Mouse (Mus musculus) embryonic facial prominence, embryonic 14.5 days (tissue): ENCODE data around the gene Col6a4. TPM values are rescaled to one million over a fixed set of nuclear protein-coding genes. Genes with fewer than 3 reads are reported as not detected.
A peak's percentile ranks its signal among the peaks of the same experiment; 100 is the strongest.

Experiments used
- ATAC-seq: fragments of 200-750 bp; cut with Nextera tagmentation; 2 replicates; pipeline ENCODE4 v1.8.0; 2017; ENCODE audit warnings: low read depth, moderate number of reproducible peaks, moderate TSS enrichment
- DNase-seq: peaks from one replicate; pipeline ENCODE4 v3.0.0-alpha.2; 2015; ENCODE audit warnings: low spot score
- H3K27ac ChIP-seq: fragments of 300-500 bp; sonication (generic); replicated peaks from 2 replicates; pipeline ENCODE4 v1.5.1; 2014; ENCODE audit warnings: low read depth, mild to moderate bottlenecking, low read length, moderate library complexity
- H3K27me3 ChIP-seq: fragments of 300-500 bp; sonication (generic); replicated peaks from 2 replicates; pipeline ENCODE4 v1.6.1; 2014; ENCODE audit warnings: low read length; ENCODE audit not compliant: control insufficient read depth, insufficient read depth
- H3K36me3 ChIP-seq: fragments of 300-500 bp; sonication (generic); 2 replicates; pipeline ENCODE4 v1.6.1; 2014; ENCODE audit warnings: low read length, mixed read lengths; ENCODE audit not compliant: control insufficient read depth, insufficient read depth
- H3K4me1 ChIP-seq: fragments of 300-500 bp; sonication (generic); 2 replicates; pipeline ENCODE4 v1.6.1; 2014; ENCODE audit warnings: antibody characterized with exemption, low read length; ENCODE audit not compliant: control insufficient read depth, insufficient read depth
- H3K4me2 ChIP-seq: fragments of 300-500 bp; sonication (generic); 2 replicates; pipeline ENCODE4 v1.6.1; 2014; ENCODE audit warnings: low read depth, mild to moderate bottlenecking, low read length, moderate library complexity, mixed read lengths
- H3K4me3 ChIP-seq: fragments of 300-500 bp; sonication (generic); 2 replicates; pipeline ENCODE4 v1.5.1; 2014; ENCODE audit warnings: low read depth, mild to moderate bottlenecking, low read length
- H3K9ac ChIP-seq: fragments of 300-500 bp; sonication (generic); 2 replicates; pipeline ENCODE4 v1.6.1; 2014; ENCODE audit warnings: low read depth, mild to moderate bottlenecking, low read length, moderate library complexity, mixed read lengths
- H3K9me3 ChIP-seq: fragments of 300-500 bp; sonication (generic); 2 replicates; pipeline ENCODE4 v1.6.1; 2016; ENCODE audit warnings: low read length; ENCODE audit not compliant: control insufficient read depth
- WGBS: fragments of 180-500 bp; shearing (Covaris S2); extraction: QIAGEN DNeasy Blood & Tissue Kit; methylation state at CpG from one replicate; pipeline ENCODE4 v1.1.7; 2014; 5-methylcytosine and 5-hydroxymethylcytosine counted together
- polyA plus RNA-seq: library from polyadenylated mRNA; unstranded; fragments of >200 nt; fragmentation: Nextera tagmentation; extraction: Ambion mirVana; gene quantifications from 2 replicates; pipeline ENCODE4 v1.2.1, GENCODE M21; 2014

Gene Col6a4
- polyA plus RNA-seq, 1 experiment from 2014 or later = 0.24 TPM

DNA sequence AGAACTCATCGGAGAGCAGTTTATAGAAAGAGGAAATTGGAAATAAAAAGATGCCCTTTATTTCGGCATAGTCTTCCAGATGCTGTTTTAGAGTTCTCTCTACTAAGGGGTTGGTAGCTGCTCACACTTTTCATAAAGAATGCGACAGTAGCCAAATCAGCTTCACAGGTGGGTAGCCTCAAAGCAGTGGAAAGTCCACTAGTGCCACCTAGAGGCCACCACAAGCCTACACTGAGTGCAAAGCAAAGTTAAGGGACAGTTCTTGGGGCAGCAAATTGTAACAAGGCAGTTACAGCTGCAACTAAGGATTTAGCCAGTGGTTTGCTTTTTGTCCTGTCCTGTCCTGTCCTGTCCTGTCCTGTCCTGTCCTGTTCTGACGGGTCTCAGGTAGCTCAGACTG lies 27.0 kb upstream of the Col6a4 start:
- Histone ChIP-seq H3K36me3 (no peaks in the 10 kb centered on the region), H3K9ac (no peak overlapping the region), H3K4me3 (no peak overlapping the region), H3K9me3 (no peaks in the 10 kb centered on the region), H3K27ac (no peak overlapping the region), H3K27me3 (no peaks in the 10 kb centered on the region), H3K4me2 (no peak overlapping the region), H3K4me1 (0 out of 2 replicates have a peak, but pooled peaks cover 4% of the 10 kb centered on the region)
- 47% methylated on average over 4 of the region's 4 CpGs for WGBS
- ATAC-seq = no peak
- peak; percentile 37 for DNase-seq

GRCm38 (mm10) chr9:106119075-106119474 lies 22.5 kb upstream of the Col6a4 start:
- H3K4me2 ChIP-seq = no peak overlapping the region
- H3K27ac ChIP-seq = no peak overlapping the region
- no peaks in the 10 kb centered on the region for H3K36me3 ChIP-seq
- WGBS = 78% methylated on average over 9 of the region's 9 CpGs
- ATAC-seq = no peak
- H3K4me3 ChIP-seq = no peak overlapping the region
- H3K4me1 ChIP-seq = peaks cover 3% of the 10 kb centered on the region; the same call in 1 of the 2 replicates
- H3K27me3 ChIP-seq = no peaks in the 10 kb centered on the region
- DNase-seq = no peak
- H3K9me3 ChIP-seq = no peaks in the 10 kb centered on the region
- H3K9ac ChIP-seq = no peak overlapping the region

DNA sequence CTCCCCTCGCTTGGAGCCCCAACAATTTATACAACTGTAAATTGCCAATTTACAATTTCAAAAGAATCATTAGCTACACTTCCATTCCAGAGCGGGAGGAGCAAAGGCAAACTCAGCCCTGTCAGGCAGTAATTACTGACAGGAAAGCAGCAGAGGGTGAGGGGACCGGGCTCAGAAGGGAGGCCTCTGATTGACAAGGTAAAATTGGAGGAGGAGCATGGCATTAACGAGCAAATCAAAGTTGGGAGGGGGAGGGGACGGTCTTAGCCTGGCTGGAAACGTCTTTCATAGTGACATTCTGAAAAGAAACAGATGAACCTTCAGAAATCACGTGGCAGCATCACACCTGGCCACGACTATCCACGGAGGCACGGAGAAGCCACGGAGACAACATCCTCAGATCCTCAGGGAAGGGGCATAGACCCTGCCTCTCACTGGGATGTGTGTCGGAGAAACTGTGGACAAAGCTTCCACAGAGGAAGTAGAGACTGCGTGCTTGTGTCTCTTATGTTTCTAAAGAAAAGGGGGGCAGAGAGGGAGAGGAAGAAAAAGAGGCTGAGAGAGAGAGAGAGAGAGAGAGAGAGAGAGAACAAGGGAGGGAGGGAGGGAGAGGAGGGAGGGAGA lies 19.3 kb upstream of the Col6a4 start:
- 22% methylated on average over 13 of the region's 13 CpGs for WGBS
- no peaks in the 10 kb centered on the region for H3K36me3 ChIP-seq
- H3K4me3 ChIP-seq = no peak overlapping the region
- no peak overlapping the region for H3K27ac ChIP-seq
- DNase-seq (peak; percentile 14), ATAC-seq (no peak)
- peaks cover 3% of the 10 kb centered on the region; the same call in 1 of the 2 replicates for H3K4me1 ChIP-seq
- no peaks in the 10 kb centered on the region for H3K27me3 ChIP-seq
- H3K9ac ChIP-seq = no peak overlapping the region; the same call in 1 of the 2 replicates
- peak overlapping the region; percentile 21 for H3K4me2 ChIP-seq
- H3K9me3 ChIP-seq = no peaks in the 10 kb centered on the region

DNA sequence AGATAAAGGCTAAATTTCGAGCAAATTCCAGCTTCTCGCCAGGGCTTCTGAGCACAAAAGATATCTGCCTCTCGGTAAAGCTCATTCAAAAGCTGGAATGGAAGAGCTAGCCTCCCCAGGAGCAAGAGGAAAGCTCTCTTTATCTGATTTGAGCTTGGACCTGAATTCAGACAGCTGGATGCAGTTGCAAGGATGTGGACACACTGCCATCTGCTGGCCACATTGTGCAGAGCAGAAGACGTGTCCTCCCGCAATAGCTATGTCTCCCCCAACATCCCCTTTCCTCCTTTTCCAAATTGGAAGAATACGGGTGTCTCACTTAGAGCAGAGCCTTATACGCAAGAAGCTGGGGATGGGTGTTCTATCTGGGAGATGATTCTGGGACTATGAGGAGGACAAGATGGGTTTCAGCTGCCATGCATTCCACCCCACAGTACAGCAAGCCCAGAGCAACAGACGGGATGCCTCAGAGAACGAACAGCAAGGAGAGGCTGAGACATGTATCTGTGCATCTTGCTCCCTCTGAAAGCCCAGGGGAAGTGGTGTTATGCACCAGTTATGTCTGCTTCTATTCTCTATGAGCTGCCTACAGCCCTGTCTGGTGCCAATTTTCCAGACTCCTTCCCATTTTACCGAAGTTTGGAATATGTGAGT lies 16.3 kb upstream of the Col6a4 start:
- Histone ChIP-seq H3K4me3 (no peak overlapping the region), H3K27me3 (no peaks in the 10 kb centered on the region), H3K36me3 (no peaks in the 10 kb centered on the region), H3K27ac (no peak overlapping the region), H3K9ac (no peak overlapping the region), H3K9me3 (no peaks in the 10 kb centered on the region), H3K4me2 (no peak overlapping the region), H3K4me1 (peaks cover 3% of the 10 kb centered on the region; the same call in 1 of the 2 replicates)
- WGBS = 29% methylated on average over 10 of the region's 10 CpGs
- ATAC-seq (no peak), DNase-seq (peak; percentile 72)

DNA sequence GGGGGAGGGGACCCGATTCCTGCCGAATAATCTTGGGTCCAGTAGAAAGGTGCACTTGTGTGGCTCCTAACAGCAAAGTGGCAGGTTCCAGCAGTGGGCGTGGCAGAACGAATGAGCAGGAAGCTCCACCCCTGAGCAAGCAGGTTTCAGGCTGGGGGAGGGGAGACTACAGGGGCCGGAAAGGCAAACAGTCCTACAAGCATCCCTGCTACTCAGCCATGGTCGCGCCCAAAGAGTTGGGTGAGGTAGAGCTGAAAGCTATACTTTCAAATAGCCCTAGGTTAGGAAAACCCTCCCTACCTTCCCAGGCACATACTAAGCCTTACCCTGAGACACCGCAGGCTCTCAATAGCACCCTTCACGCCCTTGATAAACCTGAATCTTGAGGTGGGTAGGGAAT lies 9.7 kb upstream of the Col6a4 start:
- H3K27me3 ChIP-seq = no peaks in the 10 kb centered on the region
- H3K27ac ChIP-seq = no peak overlapping the region
- WGBS = 83% methylated on average over 9 of the region's 9 CpGs
- H3K9ac ChIP-seq = no peak overlapping the region
- no peaks in the 10 kb centered on the region for H3K4me1 ChIP-seq
- H3K4me2 ChIP-seq = no peak overlapping the region
- DNase-seq = no peak
- H3K4me3 ChIP-seq = no peak overlapping the region
- no peak for ATAC-seq
- H3K36me3 ChIP-seq = no peaks in the 10 kb centered on the region
- H3K9me3 ChIP-seq = no peaks in the 10 kb centered on the region

DNA sequence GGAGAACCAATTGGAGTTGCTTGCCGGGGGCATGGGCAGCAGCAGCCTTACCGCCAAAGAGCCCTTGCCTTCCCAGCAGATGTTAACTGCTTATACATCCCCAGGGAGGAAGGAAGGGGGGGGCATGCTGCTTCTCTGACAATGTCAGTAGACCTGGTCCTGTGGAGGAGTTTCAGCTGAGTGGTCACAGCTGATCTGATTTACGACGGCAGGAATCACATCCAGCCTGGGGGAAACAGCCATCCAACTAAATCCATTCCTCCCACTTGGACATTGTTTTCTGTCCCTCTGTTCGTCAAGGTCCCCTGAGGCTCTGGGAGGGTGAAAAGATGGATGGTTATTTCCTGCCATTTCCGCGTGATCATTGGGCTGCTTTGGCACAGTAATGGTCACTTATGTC lies 7.8 kb upstream of the Col6a4 start:
- Histone ChIP-seq H3K9me3 (no peaks in the 10 kb centered on the region), H3K4me2 (no peak overlapping the region), H3K9ac (no peak overlapping the region), H3K36me3 (no peaks in the 10 kb centered on the region), H3K27me3 (no peaks in the 10 kb centered on the region), H3K27ac (no peak overlapping the region), H3K4me3 (no peak overlapping the region), H3K4me1 (no peaks in the 10 kb centered on the region)
- ATAC-seq (no peak), DNase-seq (no peak)
- 72% methylated on average over 7 of the region's 7 CpGs for WGBS

GRCm38 (mm10) chr9:106101166-106101565 lies 4.6 kb upstream of the Col6a4 start:
- Histone ChIP-seq H3K4me2 (no peak overlapping the region), H3K27me3 (no peaks in the 10 kb centered on the region), H3K9me3 (no peaks in the 10 kb centered on the region), H3K27ac (no peak overlapping the region), H3K4me3 (no peak overlapping the region), H3K4me1 (no peaks in the 10 kb centered on the region), H3K36me3 (no peaks in the 10 kb centered on the region), H3K9ac (no peak overlapping the region)
- 69% methylated on average over 5 of the region's 5 CpGs for WGBS
- no peak for ATAC-seq
- no peak for DNase-seq

DNA sequence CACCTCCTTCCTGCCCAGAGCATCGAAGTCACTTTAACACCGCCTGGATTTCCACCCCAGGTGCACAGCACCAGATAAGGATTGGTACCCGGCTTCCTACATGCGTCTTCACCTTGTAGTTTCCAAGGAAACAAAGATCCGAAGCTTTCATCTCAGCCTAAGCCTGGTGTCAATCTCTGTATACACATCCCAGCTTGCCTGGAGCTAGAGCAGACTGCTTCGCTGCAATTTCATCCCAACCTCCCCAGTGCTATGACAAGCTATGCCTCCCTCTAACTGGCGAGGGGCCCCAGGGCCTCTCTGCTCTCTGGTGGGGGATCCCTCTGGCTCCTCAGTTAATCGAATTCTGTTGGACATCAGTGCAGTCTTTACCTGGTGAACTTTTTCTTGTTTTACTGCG lies 3.7 kb upstream of the Col6a4 start:
- H3K4me1 ChIP-seq = no peaks in the 10 kb centered on the region
- no peaks in the 10 kb centered on the region for H3K9me3 ChIP-seq
- H3K27ac ChIP-seq = no peak overlapping the region
- H3K9ac ChIP-seq = no peak overlapping the region
- no peaks in the 10 kb centered on the region for H3K27me3 ChIP-seq
- no peak overlapping the region for H3K4me2 ChIP-seq
- no peaks in the 10 kb centered on the region for H3K36me3 ChIP-seq
- WGBS = 58% methylated on average over 9 of the region's 9 CpGs
- ATAC-seq (no peak), DNase-seq (peak; percentile 20)
- no peak overlapping the region for H3K4me3 ChIP-seq
